Mouse (Mus musculus) CH12.LX (cell line): ENCODE results near the gene Troap.

Experiments
- CTCF ChIP-seq, 2 experiments: IDR thresholded peaks in 1 of 2; conservative IDR thresholded peaks in 1 of 2; 2 replicates each; pipeline ENCODE4 v1.5.1; 2011 to 2012; ENCODE audit warnings: low read depth in 2 of 2, low read length in 2 of 2, improper control_type of control experiment in 1 of 2, inconsistent platforms in 1 of 2, mild to moderate bottlenecking in 1 of 2, moderate library complexity in 1 of 2
- MAX ChIP-seq: IDR thresholded peaks from 2 replicates; pipeline ENCODE4 v1.6.1; 2011; ENCODE audit warnings: low read length, improper control_type of control experiment
- SIN3A ChIP-seq: IDR thresholded peaks from 2 replicates; pipeline ENCODE4 v1.6.1; 2012; ENCODE audit warnings: low read length, improper control_type of control experiment, inconsistent platforms
- USF2 ChIP-seq: conservative IDR thresholded peaks from 2 replicates; pipeline ENCODE4 v1.6.1; 2011; ENCODE audit warnings: low read depth, low read length, improper control_type of control experiment

DNA sequence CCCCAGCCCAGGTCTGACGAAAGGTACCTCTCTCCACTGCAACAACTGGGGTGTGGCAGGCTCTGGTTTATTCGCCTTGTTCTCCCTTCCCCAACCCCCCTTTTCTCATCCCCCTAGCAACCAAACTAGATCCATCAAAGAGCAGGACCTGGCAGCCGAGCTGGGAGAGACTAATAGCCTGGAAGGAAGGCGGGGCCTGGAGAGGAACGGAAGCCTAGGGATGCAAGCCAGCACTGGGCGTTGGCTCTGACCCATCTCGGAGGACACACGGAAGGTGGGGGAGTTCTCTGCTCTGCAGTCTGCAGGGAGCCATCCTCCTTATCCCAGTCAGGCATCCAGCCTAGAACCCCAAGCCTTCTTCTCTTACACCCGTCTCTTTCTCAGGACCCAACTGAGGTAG lies 21.0 kb upstream of the Troap start:
- TF ChIP-seq SIN3A (no peak), MAX (no peak), CTCF (conservative IDR thresholded peaks at IDR 0.05 in 1 of 2, IDR thresholded peaks at IDR 0.05 in 1 of 2; ENCODE audit: low read depth in 2 of 2, low read length in 2 of 2) (no peak), USF2 (no peak)
